Mouse (Mus musculus) adrenal gland, adult (tissue): ENCODE measurements around the gene Ace3.

Source experiments
- DNase-seq, 2 experiments: peaks; one replicate each; pipeline ENCODE4 v3.0.0; 2022 to 2023; ENCODE audit warnings: low spot score in 1 of 2; ENCODE audit not compliant: inconsistent age in 2 of 2

Ace3 gene

GRCm38 (mm10) chr11:106036548-106037417, 42.3 kb downstream of the Ace3 start, which contains the start of gene Dcaf7:
Gene Dcaf7, plus strand, starts transcription at chr11:106036872.
- DNase-seq = peak; percentile 97 to 100

- DNase-seq = no peak
Measured at GRCm38 (mm10) chr11:106037418-106037751, 42.9 kb downstream of the Ace3 start.

- no peak for DNase-seq
Measured at GRCm38 (mm10) chr11:106044349-106044748, 49.9 kb downstream of the Ace3 start.

- DNase-seq = no peak
Measured at GRCm38 (mm10) chr11:106045256-106045655, 50.8 kb downstream of the Ace3 start.

GRCm38 (mm10) chr11:106045780-106046179, 51.3 kb downstream of the Ace3 start:
- no peak for DNase-seq

- DNase-seq = no peak
Measured at GRCm38 (mm10) chr11:106046584-106046983, 52.1 kb downstream of the Ace3 start.

GRCm38 (mm10) chr11:106053921-106054320, 59.4 kb downstream of the Ace3 start:
- DNase-seq = no peak

GRCm38 (mm10) chr11:106054600-106054999, 60.1 kb downstream of the Ace3 start:
- DNase-seq = no peak
